Mouse (Mus musculus): ENCODE data around the gene Arhgap44.

Gene Arhgap44

DNA sequence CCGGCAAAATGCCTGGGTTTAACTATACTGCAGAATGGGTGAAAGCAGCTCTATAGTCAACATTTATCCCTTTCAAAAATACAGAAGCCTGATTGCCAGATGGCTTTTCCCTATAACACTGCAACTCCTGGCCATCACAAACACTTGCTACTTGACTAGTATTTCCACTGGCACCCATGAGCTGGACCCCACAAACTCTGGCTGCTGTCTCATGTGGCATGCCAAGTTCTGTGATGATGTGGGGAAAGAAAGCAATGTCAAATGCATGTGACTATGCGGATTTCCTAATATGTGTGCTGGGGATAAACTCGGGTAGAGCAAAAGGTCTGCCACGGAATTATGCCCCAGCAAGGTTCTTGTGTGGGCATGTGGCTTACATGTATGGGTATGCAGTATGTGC is 156.7 kb downstream of the Arhgap44 start:
- DNase-seq (ENCODE audit: low spot score in 2 of 2): no peak

DNA sequence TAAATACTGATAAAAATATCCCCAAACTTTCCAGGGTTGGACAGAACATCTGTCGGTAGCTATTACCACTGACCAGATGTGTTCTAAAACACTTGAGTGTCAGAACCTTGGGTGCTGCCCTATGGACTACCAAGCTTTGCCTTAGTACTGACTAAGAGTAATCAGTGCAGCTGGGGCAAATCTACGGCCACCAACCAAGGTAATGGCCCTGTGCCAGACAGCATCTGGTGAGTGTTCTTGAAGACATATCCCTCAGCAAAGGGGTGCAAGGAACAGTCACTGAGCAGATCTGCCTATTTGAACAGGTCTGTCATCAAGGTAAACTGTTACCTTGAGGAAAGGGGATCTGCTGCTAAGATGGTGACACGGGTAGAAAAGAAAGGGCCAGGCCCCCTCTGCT is 157.9 kb downstream of the Arhgap44 start:
- no peak for DNase-seq (ENCODE audit: low spot score in 2 of 2)

GRCm38 (mm10) chr11:65003611-65004010 is 159.2 kb downstream of the Arhgap44 start:
- DNase-seq (ENCODE audit: low spot score in 2 of 2): no peak

- DNase-seq (ENCODE audit: low spot score in 2 of 2): no peak
Observed at GRCm38 (mm10) chr11:65001729-65002128, 161.0 kb downstream of the Arhgap44 start.

- no peak for DNase-seq (ENCODE audit: low spot score in 2 of 2)
Observed at GRCm38 (mm10) chr11:64999685-65000084, 163.1 kb downstream of the Arhgap44 start.

DNA sequence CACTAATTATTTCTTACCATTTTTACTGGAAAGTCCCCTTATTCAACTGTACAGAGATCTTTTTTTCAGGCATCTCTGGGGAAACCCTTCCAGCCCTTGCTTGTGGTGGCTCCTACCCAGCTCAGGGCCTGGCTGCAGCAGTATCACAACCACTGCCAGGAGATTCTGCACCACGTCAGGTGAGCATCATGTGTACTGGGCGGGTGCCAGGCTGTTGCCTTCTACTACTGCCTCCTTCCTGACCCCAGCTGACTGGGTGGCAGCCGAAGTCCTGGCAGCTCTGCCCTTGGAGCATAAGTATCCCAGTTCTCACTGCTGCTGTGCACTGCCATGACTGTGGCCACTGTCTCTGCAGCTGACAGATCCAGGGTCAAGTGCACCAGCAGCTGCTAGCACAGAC is 164.3 kb downstream of the Arhgap44 start:
- no peak for DNase-seq (ENCODE audit: low spot score in 2 of 2)

- no peak for DNase-seq (ENCODE audit: low spot score in 2 of 2)
Observed at GRCm38 (mm10) chr11:64988556-64988955, 174.2 kb downstream of the Arhgap44 start.

- no peak for DNase-seq (ENCODE audit: low spot score in 2 of 2)
Observed at GRCm38 (mm10) chr11:64979489-64979845, 183.3 kb downstream of the Arhgap44 start.

DNA sequence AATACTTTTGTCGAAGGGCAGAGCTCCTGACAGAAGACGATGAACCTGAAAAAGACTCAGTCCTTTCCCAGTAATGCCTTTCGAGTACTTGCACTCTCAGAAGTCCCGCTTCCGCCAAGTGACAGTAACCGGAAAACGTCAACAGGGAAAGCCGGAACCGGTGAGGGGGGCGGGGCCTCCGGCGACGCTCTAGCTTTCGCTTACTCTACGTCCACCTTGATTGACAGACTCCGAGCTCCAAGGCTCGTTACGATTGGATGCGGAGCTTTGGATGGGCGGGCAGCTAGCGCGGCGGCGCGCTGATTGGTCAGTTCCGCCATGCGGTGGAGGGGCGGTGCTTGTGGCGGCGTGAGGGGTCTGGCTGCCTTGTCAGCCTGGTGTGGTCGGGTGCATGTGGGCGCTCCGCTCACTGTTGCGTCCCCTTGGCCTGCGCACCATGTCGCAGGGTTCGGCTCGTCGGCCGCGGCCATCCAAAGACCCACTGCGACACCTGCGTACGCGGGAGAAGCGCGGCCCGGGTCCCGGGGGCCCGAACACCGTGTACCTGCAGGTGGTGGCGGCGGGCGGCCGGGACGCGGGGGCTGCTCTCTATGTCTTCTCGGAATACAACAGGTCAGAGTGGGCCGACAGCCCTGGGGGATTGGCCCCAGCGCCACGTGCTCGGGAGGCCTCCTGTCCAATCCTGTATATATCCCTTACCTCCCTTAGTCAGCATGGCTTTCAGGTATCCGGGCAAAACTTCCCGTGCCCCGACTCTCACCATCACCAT is 183.9 kb downstream of the Arhgap44 start, which contains the start of gene Elac2:
Gene Elac2, plus strand, starts transcription at position 319 of the 769 bp plus-strand sequence.
- DNase-seq (ENCODE audit: low spot score in 2 of 2): peak; percentile 95 to 99

GRCm38 (mm10) chr11:64972418-64972817 is 190.3 kb downstream of the Arhgap44 start:
- DNase-seq (ENCODE audit: low spot score in 2 of 2): no peak

DNA sequence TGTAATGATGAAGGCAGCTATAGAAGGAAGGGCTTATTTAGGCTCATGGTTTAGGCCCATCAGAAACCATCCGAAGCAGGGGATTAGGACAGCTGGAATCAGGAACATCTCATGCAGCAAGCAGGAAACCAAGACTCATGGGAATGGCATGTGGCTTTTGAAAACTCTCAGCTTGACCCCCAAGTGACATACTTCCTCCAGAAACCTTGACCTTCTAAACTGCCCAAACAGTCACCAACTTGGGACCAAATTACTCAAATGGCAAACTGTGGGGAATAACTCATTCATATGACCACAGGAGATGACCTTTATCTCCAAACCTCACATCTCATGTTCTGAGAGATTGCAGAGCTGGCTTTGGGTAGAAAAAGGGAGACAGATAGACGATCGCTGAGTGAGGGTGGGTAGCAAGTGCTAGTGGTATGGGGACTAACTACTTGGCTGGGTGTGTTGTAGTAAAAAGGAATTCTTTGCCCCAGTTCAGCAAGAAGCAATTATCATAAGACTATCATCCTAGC is 191.2 kb downstream of the Arhgap44 start:
- DNase-seq (ENCODE audit: low spot score in 2 of 2): no peak

DNA sequence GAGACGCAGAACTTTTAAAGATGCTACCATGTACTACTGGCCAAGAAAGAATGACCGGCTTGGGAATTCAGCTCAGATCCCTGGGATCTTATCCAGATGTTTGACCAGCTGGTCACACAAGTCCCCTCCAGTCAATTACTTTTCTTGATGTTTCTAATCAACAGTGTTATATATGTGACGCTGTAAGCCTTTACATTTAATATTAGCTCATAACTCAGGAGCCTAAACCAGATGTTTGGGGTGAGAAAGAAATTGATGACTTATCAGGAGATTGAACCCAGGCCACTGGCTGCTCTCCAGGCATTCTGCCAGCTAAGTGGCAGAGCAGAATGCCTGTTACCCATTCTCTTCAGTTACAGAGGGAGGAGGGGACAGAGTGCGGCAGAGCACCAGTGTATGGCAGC is 193.8 kb downstream of the Arhgap44 start:
- no peak for DNase-seq (ENCODE audit: low spot score in 2 of 2)

GRCm38 (mm10) chr11:64968507-64968906 is 194.3 kb downstream of the Arhgap44 start:
- peak; percentile 25 to 64 for DNase-seq (ENCODE audit: low spot score in 2 of 2)

- no peak for DNase-seq (ENCODE audit: low spot score in 2 of 2)
Observed at GRCm38 (mm10) chr11:64962629-64963028, 200.1 kb downstream of the Arhgap44 start.

GRCm38 (mm10) chr11:64956962-64957729 is 205.6 kb downstream of the Arhgap44 start:
- DNase-seq (ENCODE audit: low spot score in 2 of 2): no peak
